Mouse (Mus musculus) lung, adult 2 months (tissue): ENCODE data around the gene Ankrd49.

ENCODE experiments used
- CTCF ChIP-seq: fragments of 200-500 bp; IDR thresholded peaks from 2 replicates; pipeline ENCODE4 v1.5.1; 2011; ENCODE audit warnings: mild to moderate bottlenecking, low read length, control low read depth; ENCODE audit not compliant: insufficient read depth
- POLR2A ChIP-seq: fragments of 200-500 bp; IDR thresholded peaks from 2 replicates; pipeline ENCODE4 v1.6.1; 2011; ENCODE audit warnings: low read depth, mild to moderate bottlenecking, control low read depth, low read length, borderline replicate concordance; ENCODE audit errors: extremely low read depth

DNA sequence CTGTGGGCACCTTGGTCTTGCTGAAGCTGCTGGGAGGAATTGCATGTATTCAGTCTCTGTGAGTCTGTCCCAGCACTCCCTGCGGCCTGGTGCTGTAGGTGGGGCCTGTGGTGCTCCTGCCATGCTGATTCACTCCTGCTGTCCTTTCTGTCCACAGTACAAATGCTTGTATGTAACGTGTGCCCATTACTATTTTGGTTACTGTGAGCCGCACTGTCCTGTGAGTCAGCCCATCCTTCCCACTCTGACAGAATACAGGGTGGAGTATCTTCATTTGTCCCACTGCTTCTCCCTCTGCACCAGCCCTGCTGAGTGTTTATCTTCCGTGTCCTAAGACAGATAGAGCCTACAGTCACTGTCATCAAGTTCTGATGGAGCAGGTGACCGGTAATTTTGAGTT is 25.5 kb upstream of the Ankrd49 start:
- no peak for TF ChIP-seq CTCF
- no peak for TF ChIP-seq POLR2A
